Mouse (Mus musculus): Measurements from ENCODE around the gene A930004D18Rik. TPM values are rescaled to one million over a fixed set of nuclear protein-coding genes. Genes with fewer than 3 reads are reported as not detected.

Gene A930004D18Rik
- polyA plus RNA-seq, 1 experiment: 0.31 TPM

- no peaks in the 10 kb centered on the region for H3K4me1 ChIP-seq (ENCODE audit: control insufficient read depth, insufficient read depth, low read length)
- no peaks in the 10 kb centered on the region for H3K9me3 ChIP-seq (replicated peaks; ENCODE audit: control insufficient read depth, insufficient read depth, low read length, poor library complexity, severe bottlenecking)
- H3K9ac ChIP-seq (ENCODE audit: low read depth, poor library complexity, severe bottlenecking): no peak overlapping the region
- no peak overlapping the region for H3K27ac ChIP-seq (ENCODE audit: insufficient read depth, low read length)
- no peak overlapping the region for H3K4me3 ChIP-seq (ENCODE audit: low read depth, low read length)
- no peaks in the 10 kb centered on the region for H3K36me3 ChIP-seq (ENCODE audit: control insufficient read depth, insufficient read depth, low read length, poor library complexity, severe bottlenecking)
- no peak for TF ChIP-seq CTCF (IDR thresholded peaks at IDR 0.05; ENCODE audit: low read depth, low read length)
- TF ChIP-seq POLR2A (IDR thresholded peaks at IDR 0.05; ENCODE audit: insufficient read depth, low read length): no peak
- TF ChIP-seq EP300 (IDR thresholded peaks at IDR 0.05; ENCODE audit: insufficient read depth, low read depth, low read length): no peak
- no peaks in the 10 kb centered on the region for H3K27me3 ChIP-seq (ENCODE audit: control insufficient read depth, insufficient read depth, low read length, poor library complexity, severe bottlenecking)
Measured at GRCm38 (mm10) chr2:18025116-18025515, 12.4 kb downstream of the A930004D18Rik start.

- Histone ChIP-seq H3K9ac (ENCODE audit: low read depth, poor library complexity, severe bottlenecking) (no peak overlapping the region), H3K27me3 (ENCODE audit: control insufficient read depth, insufficient read depth, low read length, poor library complexity, severe bottlenecking) (no peaks in the 10 kb centered on the region), H3K4me1 (ENCODE audit: control insufficient read depth, insufficient read depth, low read length) (no peaks in the 10 kb centered on the region), H3K36me3 (ENCODE audit: control insufficient read depth, insufficient read depth, low read length, poor library complexity, severe bottlenecking) (no peaks in the 10 kb centered on the region), H3K27ac (ENCODE audit: insufficient read depth, low read length) (no peak overlapping the region), H3K4me3 (ENCODE audit: low read depth, low read length) (no peak overlapping the region), H3K9me3 (replicated peaks; ENCODE audit: control insufficient read depth, insufficient read depth, low read length, poor library complexity, severe bottlenecking) (peaks cover 15% of the 10 kb centered on the region)
- TF ChIP-seq CTCF (IDR thresholded peaks at IDR 0.05; ENCODE audit: low read depth, low read length): no peak
- TF ChIP-seq POLR2A (IDR thresholded peaks at IDR 0.05; ENCODE audit: insufficient read depth, low read length): no peak
- TF ChIP-seq EP300 (IDR thresholded peaks at IDR 0.05; ENCODE audit: insufficient read depth, low read depth, low read length): no peak
Measured at GRCm38 (mm10) chr2:18022886-18023285, 14.7 kb downstream of the A930004D18Rik start.

DNA sequence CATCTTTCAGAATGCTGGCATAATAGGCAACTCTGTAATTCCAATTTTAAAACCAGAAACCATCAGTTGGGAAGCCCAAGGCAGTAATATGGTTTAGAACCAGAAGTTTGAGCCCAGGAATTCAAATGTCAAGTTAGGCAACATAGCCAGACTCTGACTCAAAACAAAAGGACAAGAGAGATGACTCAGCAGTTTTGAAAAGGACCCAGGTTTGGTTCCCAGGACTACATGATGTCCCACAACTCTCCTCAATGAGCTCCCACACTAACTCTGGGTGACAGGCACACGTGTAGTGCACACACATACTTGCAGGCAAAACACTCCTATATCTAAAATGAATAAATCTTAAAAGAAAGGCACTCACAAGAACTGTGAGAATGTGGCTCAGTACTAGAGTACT lies 18.4 kb downstream of the A930004D18Rik start:
- no peaks in the 10 kb centered on the region for H3K36me3 ChIP-seq (ENCODE audit: control insufficient read depth, insufficient read depth, low read length, poor library complexity, severe bottlenecking)
- no peak overlapping the region for H3K27ac ChIP-seq (ENCODE audit: insufficient read depth, low read length)
- no peaks in the 10 kb centered on the region for H3K4me1 ChIP-seq (ENCODE audit: control insufficient read depth, insufficient read depth, low read length)
- H3K4me3 ChIP-seq (ENCODE audit: low read depth, low read length): no peak overlapping the region
- H3K9ac ChIP-seq (ENCODE audit: low read depth, poor library complexity, severe bottlenecking): no peak overlapping the region
- TF ChIP-seq CTCF (IDR thresholded peaks at IDR 0.05; ENCODE audit: low read depth, low read length) (no peak), POLR2A (IDR thresholded peaks at IDR 0.05; ENCODE audit: insufficient read depth, low read length) (no peak), EP300 (IDR thresholded peaks at IDR 0.05; ENCODE audit: insufficient read depth, low read depth, low read length) (no peak)
- H3K9me3 ChIP-seq (replicated peaks; ENCODE audit: control insufficient read depth, insufficient read depth, low read length, poor library complexity, severe bottlenecking): peaks cover 15% of the 10 kb centered on the region
- H3K27me3 ChIP-seq (ENCODE audit: control insufficient read depth, insufficient read depth, low read length, poor library complexity, severe bottlenecking): no peaks in the 10 kb centered on the region

- Histone ChIP-seq H3K27ac (ENCODE audit: insufficient read depth, low read length) (no peak overlapping the region), H3K4me3 (ENCODE audit: low read depth, low read length) (no peak overlapping the region), H3K36me3 (ENCODE audit: control insufficient read depth, insufficient read depth, low read length, poor library complexity, severe bottlenecking) (no peaks in the 10 kb centered on the region), H3K9me3 (replicated peaks; ENCODE audit: control insufficient read depth, insufficient read depth, low read length, poor library complexity, severe bottlenecking) (peaks cover 15% of the 10 kb centered on the region), H3K9ac (ENCODE audit: low read depth, poor library complexity, severe bottlenecking) (no peak overlapping the region), H3K4me1 (ENCODE audit: control insufficient read depth, insufficient read depth, low read length) (no peaks in the 10 kb centered on the region), H3K27me3 (ENCODE audit: control insufficient read depth, insufficient read depth, low read length, poor library complexity, severe bottlenecking) (no peaks in the 10 kb centered on the region)
- TF ChIP-seq POLR2A (IDR thresholded peaks at IDR 0.05; ENCODE audit: insufficient read depth, low read length) (no peak), EP300 (IDR thresholded peaks at IDR 0.05; ENCODE audit: insufficient read depth, low read depth, low read length) (no peak), CTCF (IDR thresholded peaks at IDR 0.05; ENCODE audit: low read depth, low read length) (no peak)
Measured at GRCm38 (mm10) chr2:18017321-18017720, 20.2 kb downstream of the A930004D18Rik start.

DNA sequence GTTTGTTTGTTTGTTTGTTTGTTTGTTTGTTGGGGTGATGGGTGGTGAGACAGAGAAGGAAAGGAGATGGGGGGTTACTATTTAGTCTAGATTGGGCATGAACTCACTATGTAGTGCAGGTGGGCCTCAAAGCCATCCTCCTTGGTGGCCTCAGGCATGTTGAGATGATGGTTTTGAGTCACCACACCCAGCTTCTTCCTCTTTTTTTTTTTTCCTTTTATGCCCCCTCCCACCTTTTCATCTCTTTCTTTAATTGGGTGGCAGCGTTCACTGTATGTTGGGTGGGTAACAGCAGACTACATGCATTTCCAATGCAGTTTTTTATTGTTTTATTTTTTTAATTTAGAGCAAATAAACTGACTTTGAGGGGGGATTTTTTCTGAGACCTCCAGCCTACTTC lies 20.9 kb downstream of the A930004D18Rik start:
- Histone ChIP-seq H3K4me1 (ENCODE audit: control insufficient read depth, insufficient read depth, low read length) (no peaks in the 10 kb centered on the region), H3K27me3 (ENCODE audit: control insufficient read depth, insufficient read depth, low read length, poor library complexity, severe bottlenecking) (no peaks in the 10 kb centered on the region), H3K9me3 (replicated peaks; ENCODE audit: control insufficient read depth, insufficient read depth, low read length, poor library complexity, severe bottlenecking) (peaks cover 15% of the 10 kb centered on the region), H3K4me3 (ENCODE audit: low read depth, low read length) (no peak overlapping the region), H3K36me3 (ENCODE audit: control insufficient read depth, insufficient read depth, low read length, poor library complexity, severe bottlenecking) (no peaks in the 10 kb centered on the region), H3K27ac (ENCODE audit: insufficient read depth, low read length) (no peak overlapping the region), H3K9ac (ENCODE audit: low read depth, poor library complexity, severe bottlenecking) (no peak overlapping the region)
- no peak for TF ChIP-seq EP300 (IDR thresholded peaks at IDR 0.05; ENCODE audit: insufficient read depth, low read depth, low read length)
- TF ChIP-seq CTCF (IDR thresholded peaks at IDR 0.05; ENCODE audit: low read depth, low read length): no peak
- no peak for TF ChIP-seq POLR2A (IDR thresholded peaks at IDR 0.05; ENCODE audit: insufficient read depth, low read length)

DNA sequence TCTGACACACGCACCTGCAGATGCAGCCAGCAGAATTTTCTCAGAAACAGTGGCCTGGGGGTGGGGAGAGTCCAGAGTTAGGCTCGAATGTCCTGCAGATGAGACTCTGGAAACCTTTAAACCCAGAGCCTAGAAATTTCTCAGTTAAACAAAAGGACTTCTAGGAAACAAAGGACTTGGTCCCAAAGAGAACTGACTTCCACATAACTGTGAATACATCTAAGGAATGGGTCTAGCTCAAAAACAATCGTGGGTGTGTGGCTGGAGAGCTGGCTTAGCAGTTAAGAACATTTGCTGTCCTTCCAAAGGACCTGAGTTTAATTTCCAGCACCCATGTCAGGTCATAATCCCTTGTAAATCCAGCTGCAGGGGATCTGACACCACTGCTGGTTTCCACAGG lies 22.0 kb downstream of the A930004D18Rik start:
- Histone ChIP-seq H3K36me3 (ENCODE audit: control insufficient read depth, insufficient read depth, low read length, poor library complexity, severe bottlenecking) (no peaks in the 10 kb centered on the region), H3K4me1 (ENCODE audit: control insufficient read depth, insufficient read depth, low read length) (no peaks in the 10 kb centered on the region), H3K4me3 (ENCODE audit: low read depth, low read length) (no peak overlapping the region), H3K9ac (ENCODE audit: low read depth, poor library complexity, severe bottlenecking) (no peak overlapping the region), H3K27me3 (ENCODE audit: control insufficient read depth, insufficient read depth, low read length, poor library complexity, severe bottlenecking) (no peaks in the 10 kb centered on the region), H3K27ac (ENCODE audit: insufficient read depth, low read length) (no peak overlapping the region), H3K9me3 (replicated peaks; ENCODE audit: control insufficient read depth, insufficient read depth, low read length, poor library complexity, severe bottlenecking) (peaks cover 15% of the 10 kb centered on the region)
- TF ChIP-seq CTCF (IDR thresholded peaks at IDR 0.05; ENCODE audit: low read depth, low read length): no peak
- no peak for TF ChIP-seq EP300 (IDR thresholded peaks at IDR 0.05; ENCODE audit: insufficient read depth, low read depth, low read length)
- no peak for TF ChIP-seq POLR2A (IDR thresholded peaks at IDR 0.05; ENCODE audit: insufficient read depth, low read length)
